Mouse (Mus musculus) bone marrow, adult 2 months (tissue): ENCODE measurements at regions not wholly inside any gene's neighbourhood (a gene's known extent, or its start where the extent isn't known, plus 50 kb on each side); places are given as distances from the start of the nearest gene placed in this dataset.

ENCODE experiments used
- CTCF ChIP-seq: fragments of 200-500 bp; IDR thresholded peaks from 2 replicates; pipeline ENCODE4 v1.5.1; 2011; ENCODE audit warnings: low read length, control low read depth; ENCODE audit not compliant: control insufficient read depth, insufficient read depth
- POLR2A ChIP-seq: fragments of 200-500 bp; IDR thresholded peaks from 2 replicates; pipeline ENCODE4 v1.6.1; 2011; ENCODE audit warnings: low read depth, mild to moderate bottlenecking, control low read depth, low read length, borderline replicate concordance; ENCODE audit not compliant: control insufficient read depth

DNA sequence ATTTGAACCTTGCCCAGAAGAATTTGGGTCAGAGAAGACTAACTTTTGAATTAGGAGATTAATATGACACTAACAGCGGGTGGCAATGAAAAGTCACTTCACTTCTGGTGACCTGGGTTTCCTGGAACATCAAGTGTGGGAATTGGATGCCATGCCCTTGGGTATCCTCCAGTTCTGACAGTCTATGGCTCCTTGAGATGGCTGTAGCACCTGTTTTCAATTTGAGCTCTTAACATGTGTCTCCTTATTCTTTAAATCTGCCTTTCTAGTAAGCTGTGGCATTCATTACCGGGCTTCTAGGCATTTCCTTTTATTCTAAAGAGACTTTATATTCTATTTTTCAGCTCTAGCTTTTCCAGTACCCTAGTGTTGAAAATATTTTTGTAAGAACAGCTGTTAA, 164.9 kb upstream of the Gypa start:
- no peak for TF ChIP-seq CTCF
- TF ChIP-seq POLR2A = no peak
